Mouse (Mus musculus) forebrain, embryonic 16.5 days (tissue): Measurements from ENCODE around the gene Gripap1. TPM values are rescaled to one million over a fixed set of nuclear protein-coding genes. Genes with fewer than 3 reads are reported as not detected.
A peak's percentile ranks its signal among the peaks of the same experiment; 100 is the strongest.

Experiments used
- ATAC-seq: fragments of 200-750 bp; cut with Nextera tagmentation; 2 replicates; pipeline ENCODE4 v1.8.0; 2017; ENCODE audit warnings: mild to moderate bottlenecking, moderate library complexity
- H3K27ac ChIP-seq: fragments of 300-500 bp; sonication (generic); 2 replicates; pipeline ENCODE4 v1.5.1; 2014; ENCODE audit warnings: low read length, control low read depth
- H3K27me3 ChIP-seq: fragments of 300-500 bp; sonication (generic); replicated peaks from 2 replicates; pipeline ENCODE4 v1.6.1; 2014; ENCODE audit warnings: low read length; ENCODE audit not compliant: control insufficient read depth, insufficient read depth
- H3K36me3 ChIP-seq: fragments of 300-500 bp; sonication (generic); 2 replicates; pipeline ENCODE4 v1.6.1; 2014; ENCODE audit not compliant: control insufficient read depth, insufficient read depth
- H3K4me1 ChIP-seq: fragments of 300-500 bp; sonication (generic); replicated peaks from 2 replicates; pipeline ENCODE4 v1.6.1; 2014; ENCODE audit warnings: low read length; ENCODE audit not compliant: control insufficient read depth, insufficient read depth
- H3K4me2 ChIP-seq: fragments of 300-500 bp; sonication (generic); 2 replicates; pipeline ENCODE4 v1.6.1; 2014; ENCODE audit warnings: mild to moderate bottlenecking, low read length, control low read depth
- H3K4me3 ChIP-seq: fragments of 300-500 bp; sonication (generic); replicated peaks from 2 replicates; pipeline ENCODE4 v1.5.1; 2014; ENCODE audit warnings: mild to moderate bottlenecking, low read length, control low read depth
- H3K9ac ChIP-seq: fragments of 300-500 bp; sonication (generic); replicated peaks from 2 replicates; pipeline ENCODE4 v1.6.1; 2014; ENCODE audit warnings: low read depth, low read length, control low read depth
- H3K9me3 ChIP-seq: fragments of 300-500 bp; sonication (generic); 2 replicates; pipeline ENCODE4 v1.6.1; 2016; ENCODE audit warnings: low read length; ENCODE audit not compliant: control insufficient read depth
- WGBS: fragments of 180-500 bp; shearing (Covaris S2); extraction: QIAGEN DNeasy Blood & Tissue Kit; methylation state at CpG from one replicate; pipeline ENCODE4 v1.1.7; 2014; 5-methylcytosine and 5-hydroxymethylcytosine counted together
- polyA plus RNA-seq: library from polyadenylated mRNA; unstranded; fragments of >200 nt; fragmentation: Nextera tagmentation; extraction: Ambion mirVana; gene quantifications from 2 replicates; pipeline ENCODE4 v1.2.1, GENCODE M21; 2015

The Gripap1 gene
- polyA plus RNA-seq, 1 experiment from 2014 or later: 81.9 TPM

DNA sequence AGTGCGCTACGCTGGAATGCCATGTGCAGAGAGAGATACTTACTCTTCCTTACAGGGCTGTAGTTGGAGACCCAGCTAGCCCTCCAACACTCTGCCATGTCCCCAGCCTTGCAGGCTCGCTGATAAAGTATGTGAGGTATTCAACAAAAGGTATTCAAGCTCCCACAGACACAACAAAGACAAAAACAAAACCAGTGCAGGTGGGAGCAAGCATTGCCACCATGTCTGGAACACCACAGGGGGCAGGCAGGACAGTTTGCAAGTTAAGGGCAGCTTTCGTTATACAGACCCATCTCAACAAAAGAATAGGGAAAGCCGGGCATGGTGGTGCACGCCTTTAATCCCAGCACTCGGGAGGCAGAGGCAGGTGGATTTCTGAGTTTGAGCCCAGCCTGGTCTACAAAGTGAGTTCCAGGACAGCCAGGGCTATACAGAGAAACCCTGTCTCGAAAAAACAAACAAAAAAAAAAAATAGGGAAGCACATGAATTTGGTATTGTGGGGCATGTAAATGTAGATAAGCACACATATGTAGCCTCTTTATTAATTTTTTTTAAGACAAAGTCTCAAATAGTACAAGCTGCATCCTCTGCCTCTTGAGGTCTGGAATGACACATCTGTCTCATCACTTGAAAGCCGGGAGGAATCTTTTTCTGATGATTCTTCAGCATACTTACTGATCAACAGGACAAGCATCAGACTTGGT, 13.9 kb upstream of the Gripap1 start:
- H3K4me3 ChIP-seq: no peak overlapping the region
- H3K27ac ChIP-seq: no peak overlapping the region
- 74% methylated on average over 9 of the region's 9 CpGs for WGBS
- peaks cover 5% of the 10 kb centered on the region; the same call in 1 of the 2 replicates for H3K36me3 ChIP-seq
- no peaks in the 10 kb centered on the region for H3K4me1 ChIP-seq
- no peaks in the 10 kb centered on the region for H3K27me3 ChIP-seq
- H3K9me3 ChIP-seq: no peaks in the 10 kb centered on the region; the same call in 1 of the 2 replicates
- no peak overlapping the region for H3K4me2 ChIP-seq
- ATAC-seq: no peak
- H3K9ac ChIP-seq: no peak overlapping the region

DNA sequence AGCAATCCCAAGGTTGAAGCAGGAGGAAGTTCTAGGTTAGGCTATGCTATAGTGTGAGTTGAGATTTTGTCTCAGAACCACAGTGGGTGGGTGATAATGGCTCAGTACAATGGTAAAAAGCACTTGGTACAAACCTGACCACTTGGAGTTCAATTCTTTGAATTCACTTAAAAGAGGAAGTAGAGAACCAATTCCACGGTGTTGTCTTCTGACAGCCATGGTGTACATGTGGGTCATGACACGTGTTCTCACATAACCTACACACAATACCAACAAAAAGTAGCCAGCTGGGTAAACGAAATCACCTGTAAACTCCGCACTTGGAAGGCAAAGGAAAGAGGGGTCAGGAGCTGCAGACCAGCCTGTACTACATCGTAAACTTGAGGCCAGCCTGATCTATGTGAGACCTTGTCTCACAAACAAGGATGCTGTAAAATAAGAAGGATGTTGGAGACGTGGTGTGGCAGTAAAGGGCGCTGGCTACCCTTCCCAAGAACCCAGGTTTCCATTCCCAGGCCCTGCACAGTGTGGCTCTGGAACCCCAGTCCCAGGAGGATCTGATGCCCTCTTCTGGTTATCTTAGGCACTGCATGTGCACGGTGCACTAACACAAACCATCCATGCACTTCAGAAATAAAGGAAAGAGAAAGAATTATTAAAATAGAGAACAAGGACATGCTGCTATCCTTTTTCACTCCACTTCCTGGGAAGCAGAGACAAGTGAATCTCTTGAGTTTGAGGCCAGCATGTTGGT, 13.1 kb upstream of the Gripap1 start:
- ATAC-seq: peak; percentile 63
- no peak overlapping the region for H3K27ac ChIP-seq
- no peaks in the 10 kb centered on the region for H3K9me3 ChIP-seq
- no peaks in the 10 kb centered on the region for H3K4me1 ChIP-seq
- H3K4me3 ChIP-seq: no peak overlapping the region
- no peak overlapping the region for H3K4me2 ChIP-seq
- no peak overlapping the region for H3K9ac ChIP-seq
- 49% methylated on average over 8 of the region's 8 CpGs for WGBS
- no peaks in the 10 kb centered on the region for H3K27me3 ChIP-seq
- H3K36me3 ChIP-seq: peaks cover 5% of the 10 kb centered on the region; the same call in 1 of the 2 replicates

GRCm38 (mm10) chrX:7778450-7779244, 10.9 kb upstream of the Gripap1 start:
- H3K4me2 ChIP-seq: no peak overlapping the region
- ATAC-seq: no peak
- peaks cover 2% of the 10 kb centered on the region; the same call in 1 of the 2 replicates for H3K36me3 ChIP-seq
- 69% methylated on average over 7 of the region's 7 CpGs for WGBS
- no peaks in the 10 kb centered on the region for H3K9me3 ChIP-seq
- H3K4me1 ChIP-seq: no peaks in the 10 kb centered on the region
- no peak overlapping the region for H3K4me3 ChIP-seq
- no peaks in the 10 kb centered on the region for H3K27me3 ChIP-seq
- no peak overlapping the region for H3K9ac ChIP-seq
- no peak overlapping the region for H3K27ac ChIP-seq

GRCm38 (mm10) chrX:7779294-7779693, 10.3 kb upstream of the Gripap1 start:
- Histone ChIP-seq H3K27me3 (no peaks in the 10 kb centered on the region), H3K36me3 (peaks cover 2% of the 10 kb centered on the region; the same call in 1 of the 2 replicates), H3K4me1 (no peaks in the 10 kb centered on the region), H3K4me3 (no peak overlapping the region), H3K27ac (no peak overlapping the region), H3K4me2 (no peak overlapping the region), H3K9ac (no peak overlapping the region), H3K9me3 (no peaks in the 10 kb centered on the region)
- 23% methylated on average over 3 of the region's 3 CpGs for WGBS
- no peak for ATAC-seq

GRCm38 (mm10) chrX:7782603-7783092, 6.9 kb upstream of the Gripap1 start:
- H3K27me3 ChIP-seq: no peaks in the 10 kb centered on the region
- H3K9me3 ChIP-seq: no peaks in the 10 kb centered on the region
- H3K4me2 ChIP-seq: no peak overlapping the region
- H3K27ac ChIP-seq: no peak overlapping the region
- H3K4me1 ChIP-seq: no peaks in the 10 kb centered on the region
- no peak for ATAC-seq
- H3K36me3 ChIP-seq: no peaks in the 10 kb centered on the region
- no peak overlapping the region for H3K9ac ChIP-seq
- no peak overlapping the region for H3K4me3 ChIP-seq
- 82% methylated on average over 4 of the region's 4 CpGs for WGBS

DNA sequence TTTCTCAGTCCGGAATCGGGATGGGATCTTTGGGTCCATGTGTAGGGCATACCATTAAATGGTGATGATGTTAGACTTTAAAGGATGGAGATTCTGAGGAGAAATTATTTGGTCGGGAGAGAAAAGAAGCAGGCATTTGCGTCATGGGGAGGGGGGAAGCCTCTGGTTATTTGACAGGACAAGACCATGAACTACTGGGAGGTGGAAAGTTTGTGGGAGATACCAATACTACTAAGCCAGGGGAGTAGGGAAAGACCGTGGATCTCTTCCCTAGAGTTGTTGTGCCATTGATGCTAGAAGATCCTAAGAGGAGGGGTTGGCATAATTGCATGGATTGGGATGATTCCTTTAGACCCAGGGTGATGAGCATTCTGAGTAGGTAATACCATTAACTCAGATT, 744 bp downstream of the Gripap1 start:
- Histone ChIP-seq H3K4me2 (peak overlapping the region; percentile 72), H3K27me3 (no peaks in the 10 kb centered on the region), H3K9ac (peak overlapping the region; percentile 63), H3K27ac (no peak overlapping the region), H3K36me3 (no peaks in the 10 kb centered on the region), H3K4me1 (peaks cover 6% of the 10 kb centered on the region), H3K9me3 (no peaks in the 10 kb centered on the region), H3K4me3 (peak overlapping the region; percentile 62)
- 0 out of 2 replicates have a peak, but pooled peaks have one; percentile 5 for ATAC-seq
- WGBS: 18% methylated on average over 5 of the region's 5 CpGs

DNA sequence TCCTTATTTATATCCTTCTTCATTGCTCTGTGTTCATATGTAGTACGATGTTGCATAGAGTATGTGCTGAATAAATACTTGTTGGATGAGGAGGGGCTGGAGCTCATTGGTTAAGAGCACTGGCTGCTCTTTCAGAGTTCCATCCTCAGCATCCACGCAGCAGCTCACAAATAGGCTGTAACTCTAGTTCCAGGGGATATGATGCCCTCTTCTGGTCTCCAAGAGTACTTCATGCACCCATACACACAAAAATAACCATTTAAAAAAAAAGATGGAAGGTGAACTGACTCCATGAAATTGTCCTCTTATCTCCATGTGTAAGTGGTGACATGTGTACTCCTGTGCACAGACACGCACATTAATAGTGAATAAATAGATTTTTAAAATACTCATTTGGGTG, 3.8 kb downstream of the Gripap1 start:
- 40% methylated on average over 3 of the region's 3 CpGs for WGBS
- Histone ChIP-seq H3K4me2 (no peak overlapping the region), H3K4me3 (no peak overlapping the region), H3K27me3 (no peaks in the 10 kb centered on the region), H3K36me3 (no peaks in the 10 kb centered on the region), H3K9me3 (no peaks in the 10 kb centered on the region), H3K27ac (no peak overlapping the region), H3K4me1 (peaks cover 6% of the 10 kb centered on the region), H3K9ac (no peak overlapping the region)
- ATAC-seq: no peak

DNA sequence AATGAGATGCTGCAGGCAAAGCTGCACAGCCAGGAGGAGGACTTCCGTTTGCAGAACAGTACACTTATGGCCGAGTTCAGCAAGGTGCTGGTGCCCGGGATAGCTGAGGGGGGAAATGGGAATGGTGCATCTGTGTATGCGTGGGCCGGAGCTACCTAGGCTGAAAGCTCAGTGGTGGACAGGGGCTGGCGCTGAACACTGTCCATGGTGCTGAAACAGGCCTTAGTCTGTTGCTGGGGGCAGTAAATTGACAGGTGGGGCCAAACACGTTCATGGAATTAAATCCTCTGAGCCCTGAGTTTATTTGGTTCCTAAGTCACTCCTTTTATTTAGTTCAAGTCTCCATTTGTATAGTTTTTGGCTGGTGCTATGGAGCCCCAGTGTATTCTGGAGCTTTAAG, 5.5 kb downstream of the Gripap1 start:
- Histone ChIP-seq H3K4me2 (no peak overlapping the region), H3K4me1 (peaks cover 6% of the 10 kb centered on the region), H3K9me3 (no peaks in the 10 kb centered on the region), H3K4me3 (no peak overlapping the region), H3K36me3 (peaks cover 3% of the 10 kb centered on the region; the same call in 1 of the 2 replicates), H3K9ac (no peak overlapping the region), H3K27me3 (no peaks in the 10 kb centered on the region), H3K27ac (no peak overlapping the region)
- ATAC-seq: no peak
- WGBS: 45% methylated on average over 7 of the region's 7 CpGs

DNA sequence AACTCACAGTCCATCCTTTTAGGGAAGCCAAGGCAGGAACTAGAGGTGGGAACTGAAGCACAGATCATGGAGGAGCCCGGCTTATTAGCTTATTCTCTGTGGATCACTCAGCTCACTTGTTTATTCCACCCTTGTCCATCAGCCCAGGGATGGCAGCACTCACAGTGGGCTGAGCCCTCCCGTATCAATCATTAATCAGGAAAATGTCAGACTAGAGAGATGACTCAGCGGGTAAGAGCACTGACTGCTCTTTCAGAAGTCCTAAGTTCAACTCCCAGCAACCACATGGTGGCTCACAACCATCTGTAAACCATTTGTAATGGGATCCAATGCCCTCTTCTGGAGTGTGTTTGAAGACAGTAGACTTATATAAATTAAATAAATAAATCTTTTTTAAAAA, 7.8 kb downstream of the Gripap1 start:
- WGBS: 84% methylated on average over 3 of the region's 3 CpGs
- no peaks in the 10 kb centered on the region for H3K9me3 ChIP-seq
- H3K4me3 ChIP-seq: no peak overlapping the region
- H3K4me2 ChIP-seq: no peak overlapping the region
- no peak overlapping the region for H3K27ac ChIP-seq
- ATAC-seq: no peak
- no peaks in the 10 kb centered on the region for H3K27me3 ChIP-seq
- H3K9ac ChIP-seq: no peak overlapping the region
- H3K36me3 ChIP-seq: peaks cover 4% of the 10 kb centered on the region; the same call in 1 of the 2 replicates
- H3K4me1 ChIP-seq: no peaks in the 10 kb centered on the region
